Mouse (Mus musculus): ENCODE measurements around the gene Rnf169.

GRCm38 (mm10) chr7:99904421-99905005 is 75.7 kb downstream of the Rnf169 start:
- TF ChIP-seq CTCF (IDR thresholded peaks at IDR 0.05; ENCODE audit: borderline replicate concordance, insufficient read depth, low read depth, low read length) (no peak), POLR2A (IDR thresholded peaks at IDR 0.05; ENCODE audit: borderline replicate concordance, insufficient read depth, low read length) (no peak)
